Mouse (Mus musculus) forebrain, embryonic 16.5 days (tissue): ENCODE data around the gene Fkbp10. TPM values are rescaled to one million over a fixed set of nuclear protein-coding genes. Genes with fewer than 3 reads are reported as not detected.

Experiments used
- ATAC-seq: fragments of 200-750 bp; cut with Nextera tagmentation; 2 replicates; pipeline ENCODE4 v1.8.0; 2017; ENCODE audit warnings: mild to moderate bottlenecking, moderate library complexity
- H3K27ac ChIP-seq: fragments of 300-500 bp; sonication (generic); 2 replicates; pipeline ENCODE4 v1.5.1; 2014; ENCODE audit warnings: low read length, control low read depth
- H3K27me3 ChIP-seq: fragments of 300-500 bp; sonication (generic); replicated peaks from 2 replicates; pipeline ENCODE4 v1.6.1; 2014; ENCODE audit warnings: low read length; ENCODE audit not compliant: control insufficient read depth, insufficient read depth
- H3K36me3 ChIP-seq: fragments of 300-500 bp; sonication (generic); 2 replicates; pipeline ENCODE4 v1.6.1; 2014; ENCODE audit not compliant: control insufficient read depth, insufficient read depth
- H3K4me1 ChIP-seq: fragments of 300-500 bp; sonication (generic); replicated peaks from 2 replicates; pipeline ENCODE4 v1.6.1; 2014; ENCODE audit warnings: low read length; ENCODE audit not compliant: control insufficient read depth, insufficient read depth
- H3K4me2 ChIP-seq: fragments of 300-500 bp; sonication (generic); 2 replicates; pipeline ENCODE4 v1.6.1; 2014; ENCODE audit warnings: mild to moderate bottlenecking, low read length, control low read depth
- H3K4me3 ChIP-seq: fragments of 300-500 bp; sonication (generic); replicated peaks from 2 replicates; pipeline ENCODE4 v1.5.1; 2014; ENCODE audit warnings: mild to moderate bottlenecking, low read length, control low read depth
- H3K9ac ChIP-seq: fragments of 300-500 bp; sonication (generic); replicated peaks from 2 replicates; pipeline ENCODE4 v1.6.1; 2014; ENCODE audit warnings: low read depth, low read length, control low read depth
- H3K9me3 ChIP-seq: fragments of 300-500 bp; sonication (generic); 2 replicates; pipeline ENCODE4 v1.6.1; 2016; ENCODE audit warnings: low read length; ENCODE audit not compliant: control insufficient read depth
- WGBS: fragments of 180-500 bp; shearing (Covaris S2); extraction: QIAGEN DNeasy Blood & Tissue Kit; methylation state at CpG from one replicate; pipeline ENCODE4 v1.1.7; 2014; 5-methylcytosine and 5-hydroxymethylcytosine counted together
- polyA plus RNA-seq: library from polyadenylated mRNA; unstranded; fragments of >200 nt; fragmentation: Nextera tagmentation; extraction: Ambion mirVana; gene quantifications from 2 replicates; pipeline ENCODE4 v1.2.1, GENCODE M21; 2015

Gene Fkbp10
- polyA plus RNA-seq, 1 experiment from 2014 or later: 18.4 TPM

- Histone ChIP-seq H3K4me1 (peaks cover 28% of the 10 kb centered on the region), H3K36me3 (no peaks in the 10 kb centered on the region), H3K27ac (no peak overlapping the region), H3K27me3 (peaks cover 6% of the 10 kb centered on the region; the same call in 1 of the 2 replicates), H3K9ac (no peak overlapping the region), H3K4me2 (no peak overlapping the region), H3K4me3 (no peak overlapping the region), H3K9me3 (no peaks in the 10 kb centered on the region)
- WGBS: 95% methylated on average over 7 of the region's 7 CpGs
- no peak for ATAC-seq
These were observed 17.0 kb upstream of the Fkbp10 start for GRCm38 (mm10) chr11:100398517-100398916.

- Histone ChIP-seq H3K4me1 (peaks cover 28% of the 10 kb centered on the region), H3K4me3 (no peak overlapping the region), H3K4me2 (no peak overlapping the region), H3K36me3 (no peaks in the 10 kb centered on the region), H3K9me3 (no peaks in the 10 kb centered on the region), H3K27me3 (peaks cover 6% of the 10 kb centered on the region; the same call in 1 of the 2 replicates), H3K27ac (no peak overlapping the region), H3K9ac (no peak overlapping the region)
- ATAC-seq: no peak
- 79% methylated on average over 9 of the region's 9 CpGs for WGBS
These were observed 16.2 kb upstream of the Fkbp10 start for GRCm38 (mm10) chr11:100399320-100399719.

GRCm38 (mm10) chr11:100399727-100400538 is 15.6 kb upstream of the Fkbp10 start:
- H3K36me3 ChIP-seq: no peaks in the 10 kb centered on the region
- H3K9ac ChIP-seq: no peak overlapping the region
- no peak for ATAC-seq
- peaks cover 25% of the 10 kb centered on the region for H3K4me1 ChIP-seq
- H3K4me3 ChIP-seq: no peak overlapping the region
- peaks cover 6% of the 10 kb centered on the region; the same call in 1 of the 2 replicates for H3K27me3 ChIP-seq
- H3K4me2 ChIP-seq: no peak overlapping the region
- H3K27ac ChIP-seq: no peak overlapping the region
- no peaks in the 10 kb centered on the region for H3K9me3 ChIP-seq
- WGBS: 77% methylated on average over 12 of the region's 12 CpGs

DNA sequence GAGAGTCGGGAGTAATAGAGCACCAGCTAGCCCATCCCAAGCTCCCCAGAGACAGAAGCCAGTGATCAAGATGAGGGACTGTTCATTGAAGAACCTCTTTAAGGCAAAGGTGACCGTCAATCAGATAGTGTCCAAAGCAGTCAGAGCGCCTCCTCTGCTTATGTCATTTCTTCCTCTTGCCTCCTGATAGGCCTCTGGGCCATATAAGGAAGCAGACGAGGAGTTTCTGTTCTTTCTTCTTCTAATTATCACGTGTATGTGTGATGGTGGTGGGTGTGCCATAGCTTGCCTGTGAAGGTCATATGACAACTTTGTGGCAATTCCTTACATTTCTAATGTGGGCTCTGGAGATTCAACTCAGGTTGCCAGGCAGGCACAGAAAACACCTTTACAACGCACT is 14.7 kb upstream of the Fkbp10 start:
- ATAC-seq: no peak
- Histone ChIP-seq H3K9ac (no peak overlapping the region), H3K27ac (no peak overlapping the region), H3K27me3 (peaks cover 3% of the 10 kb centered on the region; the same call in 1 of the 2 replicates), H3K36me3 (no peaks in the 10 kb centered on the region), H3K9me3 (no peaks in the 10 kb centered on the region), H3K4me3 (no peak overlapping the region), H3K4me2 (no peak overlapping the region), H3K4me1 (peaks cover 17% of the 10 kb centered on the region)
- WGBS: 84% methylated on average over 6 of the region's 6 CpGs

DNA sequence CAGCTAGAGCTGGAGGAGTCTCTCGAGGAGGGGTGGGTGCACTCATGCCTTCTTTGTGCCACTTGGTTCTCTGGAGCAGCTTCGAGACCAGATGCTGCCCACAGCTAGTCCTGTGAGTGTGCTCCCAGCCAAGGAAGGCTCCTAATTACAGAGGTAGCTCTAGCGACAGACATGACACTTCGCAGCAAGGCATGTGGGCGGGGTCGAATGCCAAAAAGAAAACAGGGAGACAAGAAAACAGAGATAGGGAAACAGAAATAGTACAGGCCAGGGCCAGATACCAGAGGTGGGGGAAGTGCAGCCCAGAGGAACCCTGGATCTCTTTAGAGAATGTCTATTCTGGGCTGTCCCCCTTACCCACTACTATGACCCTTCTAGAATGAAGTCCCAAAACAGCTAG is 13.3 kb upstream of the Fkbp10 start:
- Histone ChIP-seq H3K9me3 (no peaks in the 10 kb centered on the region), H3K9ac (no peak overlapping the region), H3K4me1 (peaks cover 8% of the 10 kb centered on the region), H3K4me3 (no peak overlapping the region), H3K36me3 (no peaks in the 10 kb centered on the region), H3K27me3 (peaks cover 3% of the 10 kb centered on the region; the same call in 1 of the 2 replicates), H3K27ac (no peak overlapping the region), H3K4me2 (no peak overlapping the region)
- ATAC-seq: no peak
- 37% methylated on average over 6 of the region's 6 CpGs for WGBS

DNA sequence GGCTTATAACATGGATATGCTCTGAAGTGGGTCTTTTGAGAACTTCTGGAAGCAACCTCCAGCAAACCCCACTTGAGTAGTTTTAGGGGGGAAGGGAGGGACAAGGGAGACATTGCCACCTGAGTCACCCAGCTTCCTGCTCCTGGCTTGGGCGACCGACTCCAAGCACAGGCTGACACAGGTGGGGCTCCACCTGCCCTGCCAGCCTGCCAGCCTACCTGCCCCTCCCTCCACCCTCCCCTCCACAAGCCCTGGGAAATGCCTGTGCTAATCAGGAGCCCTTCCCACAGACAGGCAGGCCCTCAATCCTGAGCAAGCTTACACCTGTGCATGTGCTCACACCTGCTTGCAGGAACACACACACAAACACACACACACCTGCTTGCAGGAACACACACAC is 12.8 kb upstream of the Fkbp10 start:
- no peak for ATAC-seq
- WGBS: 79% methylated on average over 2 of the region's 2 CpGs

DNA sequence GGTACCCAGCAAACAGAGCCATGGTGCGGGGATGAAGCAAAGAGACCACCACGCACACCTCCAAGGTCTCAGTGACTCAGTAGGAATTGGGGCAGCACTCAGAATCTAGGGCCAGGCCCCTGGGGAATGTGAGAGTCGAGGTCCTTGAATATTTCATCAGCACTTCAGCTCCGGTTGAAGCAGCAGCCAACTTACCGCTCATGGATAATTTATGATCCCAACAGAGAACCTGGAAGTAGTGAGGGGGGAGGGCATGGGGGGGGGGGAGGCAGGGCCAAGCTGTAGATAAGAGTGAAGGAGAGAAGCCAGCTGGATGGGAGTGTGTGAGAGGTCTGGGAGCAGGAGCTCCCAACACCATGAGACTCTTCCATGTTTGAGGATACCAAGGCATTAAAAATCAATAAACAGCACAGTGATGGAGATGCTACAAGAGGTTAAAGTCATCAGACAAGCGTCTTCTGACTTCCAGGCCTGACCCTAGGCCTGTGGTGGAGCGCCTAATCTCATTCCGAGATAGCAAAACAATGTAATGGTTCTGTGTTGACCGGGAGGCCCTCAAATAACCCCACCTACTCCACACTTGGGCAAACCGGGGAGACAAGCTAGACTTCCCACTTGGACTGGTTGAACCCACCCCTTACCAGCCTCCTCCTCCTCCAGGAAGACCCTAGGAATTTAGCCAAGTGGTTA is 11.9 kb upstream of the Fkbp10 start:
- peaks cover 3% of the 10 kb centered on the region; the same call in 1 of the 2 replicates for H3K27me3 ChIP-seq
- no peak for ATAC-seq
- 72% methylated on average over 10 of the region's 10 CpGs for WGBS
- no peak overlapping the region for H3K4me2 ChIP-seq
- H3K9ac ChIP-seq: no peak overlapping the region
- H3K27ac ChIP-seq: no peak overlapping the region
- no peaks in the 10 kb centered on the region for H3K9me3 ChIP-seq
- no peaks in the 10 kb centered on the region for H3K36me3 ChIP-seq
- H3K4me1 ChIP-seq: peaks cover 5% of the 10 kb centered on the region
- H3K4me3 ChIP-seq: no peak overlapping the region

More for the DNA sequence above, 12.8 kb upstream of the Fkbp10 start:
- Histone ChIP-seq H3K4me1 (peaks cover 8% of the 10 kb centered on the region), H3K27me3 (peaks cover 3% of the 10 kb centered on the region; the same call in 1 of the 2 replicates), H3K4me3 (no peak overlapping the region), H3K9ac (no peak overlapping the region), H3K27ac (no peak overlapping the region), H3K4me2 (no peak overlapping the region), H3K36me3 (no peaks in the 10 kb centered on the region), H3K9me3 (no peaks in the 10 kb centered on the region)

- Histone ChIP-seq H3K27me3 (peaks cover 3% of the 10 kb centered on the region; the same call in 1 of the 2 replicates), H3K27ac (no peak overlapping the region), H3K4me2 (no peak overlapping the region), H3K4me3 (no peak overlapping the region), H3K36me3 (no peaks in the 10 kb centered on the region), H3K4me1 (peaks cover 5% of the 10 kb centered on the region), H3K9ac (no peak overlapping the region), H3K9me3 (no peaks in the 10 kb centered on the region)
- ATAC-seq: no peak
- 95% methylated on average over 3 of the region's 3 CpGs for WGBS
These were observed 10.9 kb upstream of the Fkbp10 start for GRCm38 (mm10) chr11:100404456-100405074.

GRCm38 (mm10) chr11:100406273-100406672 is 9.2 kb upstream of the Fkbp10 start:
- H3K4me1 ChIP-seq: peaks cover 5% of the 10 kb centered on the region

More at GRCm38 (mm10) chr11:100406273-100406672, 9.2 kb upstream of the Fkbp10 start:
- H3K9me3 ChIP-seq: no peaks in the 10 kb centered on the region
- H3K4me3 ChIP-seq: no peak overlapping the region
- no peaks in the 10 kb centered on the region for H3K36me3 ChIP-seq
- H3K9ac ChIP-seq: no peak overlapping the region
- ATAC-seq: no peak
- no peak overlapping the region for H3K27ac ChIP-seq
- H3K4me2 ChIP-seq: no peak overlapping the region
- WGBS: 82% methylated on average over 8 of the region's 8 CpGs
- H3K27me3 ChIP-seq: peaks cover under 1% of the 10 kb centered on the region; the same call in 1 of the 2 replicates
